Mouse (Mus musculus) thymus, postnatal 10 days (tissue): ENCODE measurements around the gene Pak3.
A peak's percentile ranks its signal among the peaks of the same experiment; 100 is the strongest.

Experiments
- DNase-seq, 2 experiments: peaks; one replicate each; pipeline ENCODE4 v3.0.0; 2021; ENCODE audit warnings: low spot score in 2 of 2

The Pak3 gene

DNA sequence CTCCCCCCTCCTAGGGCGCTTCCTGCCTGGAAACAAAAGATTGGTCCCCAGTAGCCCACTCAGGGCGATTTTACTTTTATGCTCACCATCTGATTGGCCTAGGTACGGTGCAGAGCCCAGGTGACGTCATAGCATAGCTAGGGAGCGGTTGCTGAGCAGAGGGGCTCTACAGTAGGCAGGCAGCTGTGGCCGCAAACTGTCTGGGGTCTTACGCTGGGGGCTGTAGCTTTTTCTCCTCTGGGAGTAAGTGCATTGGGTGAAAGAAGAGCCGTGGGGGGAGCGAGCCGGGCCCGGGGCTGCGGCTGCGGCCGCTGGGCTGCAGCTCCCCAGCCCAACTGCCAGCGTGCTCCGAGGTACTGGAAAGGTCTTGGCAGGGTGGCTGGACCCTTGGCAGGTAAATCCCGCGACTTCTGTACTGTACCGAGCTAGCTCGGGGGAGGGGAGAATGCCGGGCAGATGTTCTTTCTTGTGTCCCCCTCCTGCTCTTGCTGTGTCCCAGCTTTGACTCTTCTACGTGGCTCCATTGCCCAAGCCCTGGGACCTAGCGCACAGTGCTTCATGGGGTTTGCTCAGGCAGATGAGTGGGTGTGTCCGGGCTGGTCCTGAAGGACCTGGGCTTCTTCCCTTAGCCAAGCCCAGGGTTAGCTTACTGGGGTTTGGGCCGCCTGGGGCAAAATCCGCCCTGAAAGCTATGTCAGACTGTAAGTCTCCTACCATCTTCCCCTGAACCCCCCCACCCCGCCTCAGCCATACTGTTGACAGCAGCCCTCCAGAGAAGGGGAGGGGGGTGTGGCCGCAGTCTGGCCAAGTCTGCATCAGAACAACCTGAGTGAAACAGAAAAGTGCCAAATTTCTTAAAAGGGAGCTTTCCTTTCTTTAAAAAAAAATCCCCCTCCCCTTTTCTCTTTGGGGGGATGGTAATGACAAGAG lies 146.1 kb downstream of the Pak3 start:
- DNase-seq, result no peak

DNA sequence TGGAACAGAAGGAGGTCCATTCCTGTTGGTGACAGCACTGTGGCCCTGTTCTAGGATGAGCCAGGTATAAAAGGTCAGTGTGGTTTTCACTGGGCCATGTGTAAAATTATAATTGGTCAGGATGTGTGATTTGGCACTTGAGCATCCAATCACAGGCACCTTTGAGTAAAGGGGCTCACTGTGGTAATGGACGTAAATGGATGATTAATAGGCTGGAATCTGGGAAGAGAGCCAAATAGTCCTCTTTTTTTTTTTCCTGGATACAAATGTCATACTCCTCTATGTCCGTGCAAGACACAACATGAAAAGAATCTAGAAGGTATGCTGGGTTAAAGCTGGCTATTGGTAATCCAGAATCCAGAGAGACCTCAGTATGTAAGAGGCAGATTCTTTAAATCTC lies 147.4 kb downstream of the Pak3 start:
- no peak for DNase-seq

DNA sequence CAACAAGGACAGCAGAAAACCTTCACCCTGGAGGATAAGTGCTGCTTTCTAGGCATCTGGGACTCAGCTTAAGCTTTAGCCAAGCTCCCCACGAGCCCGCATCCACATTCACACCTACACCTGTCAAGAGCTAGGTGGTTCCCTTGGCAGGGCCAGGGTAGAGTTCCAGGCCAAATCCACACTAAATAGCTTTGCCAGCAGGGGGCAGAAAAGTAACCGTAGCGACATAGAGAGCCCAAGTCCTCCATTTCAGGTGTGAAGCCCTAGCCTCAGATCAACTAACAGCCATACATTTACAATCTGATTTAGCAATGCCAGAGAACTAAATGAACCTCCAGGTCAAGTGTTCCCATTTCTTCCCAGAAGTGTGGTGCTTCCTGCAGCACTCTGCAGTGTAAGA lies 148.6 kb downstream of the Pak3 start:
- DNase-seq, result no peak

DNA sequence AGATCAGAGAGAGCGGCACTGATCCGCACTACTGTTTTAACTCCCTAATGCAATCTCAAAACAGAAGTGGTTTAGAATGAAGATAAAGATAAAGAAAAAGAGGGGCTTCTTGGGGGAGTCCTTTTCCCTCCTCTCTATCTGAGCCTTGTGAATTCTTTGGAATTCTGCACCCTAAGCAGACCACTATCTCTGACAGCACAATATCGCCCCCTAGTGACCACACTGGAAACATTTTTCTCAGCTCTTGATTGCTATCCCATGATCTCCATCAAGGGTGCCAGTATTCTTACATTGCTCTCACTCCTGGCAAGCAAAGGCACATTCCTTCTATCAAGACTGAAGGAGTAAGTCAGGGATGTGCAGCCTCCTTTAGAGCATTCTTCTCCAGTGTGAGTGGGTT lies 149.9 kb downstream of the Pak3 start:
- no peak for DNase-seq

DNA sequence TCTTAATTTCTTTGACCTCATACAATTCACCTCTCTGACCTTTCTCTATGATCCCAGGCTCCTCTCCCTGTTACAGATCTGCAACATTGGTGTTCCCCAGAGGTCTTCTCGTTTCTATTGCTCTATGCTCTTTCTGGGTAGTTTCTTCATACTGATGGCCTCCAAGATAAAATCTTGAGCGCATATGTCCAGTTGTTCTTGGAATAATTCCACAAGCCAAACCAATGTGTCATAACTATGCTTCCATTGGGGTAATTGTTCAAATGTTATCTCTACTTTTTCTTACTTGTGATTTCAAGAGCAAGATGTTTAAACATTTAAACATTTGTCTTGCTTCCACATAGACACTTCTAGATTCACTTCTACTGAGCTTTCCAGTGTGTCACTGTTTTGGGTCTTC lies 160.2 kb downstream of the Pak3 start:
- no peak for DNase-seq

DNA sequence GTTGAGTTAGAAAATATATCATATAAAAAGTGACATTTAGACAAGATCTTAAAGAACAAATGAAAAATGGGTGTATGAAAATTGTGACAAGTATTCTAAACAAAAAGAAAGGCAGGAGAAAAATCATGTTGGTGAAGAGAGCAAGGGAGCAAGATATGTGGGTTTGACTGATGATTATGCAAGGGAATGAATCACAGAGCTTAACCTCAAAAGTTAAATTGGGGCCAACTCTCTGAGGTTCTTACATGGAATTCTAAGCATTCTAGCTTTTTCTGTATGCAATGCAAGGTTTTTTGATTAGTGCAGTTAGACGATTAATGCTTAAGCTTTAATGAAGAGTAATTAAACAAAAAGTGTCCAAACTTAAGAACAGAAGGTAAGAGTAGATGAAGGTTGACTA lies 203.9 kb downstream of the Pak3 start:
- DNase-seq, result no peak

DNA sequence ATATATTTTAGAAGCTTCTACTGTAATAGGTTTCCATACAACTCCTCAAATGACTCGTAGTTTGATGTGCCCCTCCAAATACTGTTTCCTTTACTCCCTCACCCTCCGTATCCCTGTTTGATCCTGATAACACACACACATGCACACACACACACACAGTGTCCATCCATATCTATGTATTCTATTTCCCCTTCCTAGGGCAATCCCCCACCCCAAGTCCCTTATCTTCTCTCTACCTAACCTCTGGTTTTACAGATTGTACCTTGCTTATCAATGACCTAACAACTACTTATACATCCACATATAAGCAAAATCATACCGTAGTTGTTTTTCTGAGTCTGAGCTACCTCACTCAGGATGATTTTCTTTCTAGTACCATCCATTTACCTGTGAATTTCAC lies 207.0 kb downstream of the Pak3 start:
- no peak for DNase-seq

DNA sequence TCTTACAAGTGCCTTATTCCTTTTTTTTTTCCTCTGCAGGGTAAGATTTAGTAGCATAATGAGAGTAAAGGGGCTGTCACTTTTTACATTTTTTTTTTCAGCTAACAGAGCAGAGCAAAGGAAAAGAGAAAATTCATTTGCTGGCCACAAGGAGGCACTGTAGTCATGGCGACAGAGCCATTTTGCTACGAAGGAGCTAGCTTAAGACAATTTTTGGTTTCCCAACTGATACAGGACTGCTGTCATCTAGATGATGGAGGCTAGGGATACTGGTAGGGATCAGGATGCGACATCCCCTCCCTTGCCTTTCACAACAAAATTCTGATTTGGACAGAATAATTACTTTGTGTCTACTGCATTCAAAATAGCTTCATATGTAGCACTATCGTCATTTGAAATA lies 217.6 kb downstream of the Pak3 start:
- DNase-seq, result peak in 1 of 2 experiments; percentile 2

DNA sequence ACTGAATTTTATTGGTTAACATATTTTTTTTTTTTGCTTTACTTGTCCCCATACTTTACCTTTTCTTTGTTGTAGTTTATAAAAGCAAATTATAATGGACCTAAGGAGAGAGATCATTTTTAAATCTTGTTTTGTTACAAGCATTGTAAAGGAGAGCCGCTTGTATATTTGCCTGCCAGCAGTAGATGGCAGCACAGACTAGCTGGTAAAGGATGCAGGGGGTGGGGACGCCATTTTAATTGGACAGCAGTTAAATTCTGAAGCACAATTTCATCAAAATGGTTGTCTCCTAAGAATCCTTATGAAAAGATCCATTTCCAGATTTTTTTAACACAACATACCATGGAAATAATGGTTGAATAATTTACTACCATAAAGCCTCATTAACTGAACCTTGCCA lies 220.8 kb downstream of the Pak3 start:
- no peak for DNase-seq

DNA sequence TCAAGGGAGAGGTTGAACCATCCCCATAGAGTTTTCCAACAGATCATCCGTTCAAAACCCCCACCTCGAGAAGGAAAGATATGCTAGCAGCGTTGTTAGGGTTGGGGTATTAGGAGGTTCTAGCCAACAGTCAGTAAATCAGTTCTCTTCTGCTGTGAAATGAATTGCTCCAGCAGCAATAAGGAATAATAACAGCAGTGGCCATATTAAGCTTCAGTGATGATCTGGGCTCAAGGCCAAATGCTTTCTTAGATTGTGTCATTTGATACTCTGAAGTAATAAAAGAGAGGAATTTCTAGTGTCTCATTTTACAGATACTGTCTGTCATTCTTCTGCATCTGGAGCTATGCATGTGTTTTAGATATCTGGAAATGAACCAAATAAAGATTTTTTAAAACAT lies 244.2 kb downstream of the Pak3 start:
- DNase-seq, result no peak

DNA sequence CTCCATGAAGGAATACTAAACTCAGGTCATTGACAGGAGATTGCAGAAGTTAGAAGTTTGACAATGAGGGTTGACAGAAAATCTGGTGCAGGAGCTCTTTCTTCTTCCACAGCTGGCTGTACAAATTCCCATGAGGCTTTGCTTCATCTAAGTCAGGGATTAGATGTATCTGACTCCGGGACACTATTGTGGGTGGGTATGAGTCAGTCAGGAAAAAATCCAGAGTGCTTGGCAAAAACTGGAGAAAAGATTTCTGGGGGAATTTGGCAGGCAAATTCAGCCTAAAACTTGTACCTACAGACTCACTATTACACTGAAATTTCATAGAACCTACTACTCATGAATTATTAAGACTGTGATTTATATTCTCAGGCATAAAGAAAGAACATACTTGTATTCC lies 297.6 kb downstream of the Pak3 start:
- DNase-seq, result no peak

DNA sequence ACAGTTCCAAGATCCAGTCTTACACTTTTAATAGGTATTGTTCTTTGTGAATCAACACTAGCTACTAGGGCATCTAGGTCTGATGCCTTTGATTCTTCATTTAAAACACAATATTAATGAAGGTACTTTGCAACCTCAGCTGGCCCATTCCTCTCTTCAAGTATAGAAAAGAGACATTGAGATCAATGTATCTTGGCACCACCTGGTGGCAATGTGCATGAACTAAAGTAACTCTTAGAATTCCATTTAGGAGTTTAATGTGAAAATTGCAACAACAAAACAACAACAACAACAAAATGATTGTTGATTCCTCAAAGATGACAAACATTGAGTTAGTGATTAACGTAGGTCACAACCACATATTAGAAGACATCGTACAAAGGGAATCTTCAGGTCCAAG lies 300.6 kb downstream of the Pak3 start:
- no peak for DNase-seq

DNA sequence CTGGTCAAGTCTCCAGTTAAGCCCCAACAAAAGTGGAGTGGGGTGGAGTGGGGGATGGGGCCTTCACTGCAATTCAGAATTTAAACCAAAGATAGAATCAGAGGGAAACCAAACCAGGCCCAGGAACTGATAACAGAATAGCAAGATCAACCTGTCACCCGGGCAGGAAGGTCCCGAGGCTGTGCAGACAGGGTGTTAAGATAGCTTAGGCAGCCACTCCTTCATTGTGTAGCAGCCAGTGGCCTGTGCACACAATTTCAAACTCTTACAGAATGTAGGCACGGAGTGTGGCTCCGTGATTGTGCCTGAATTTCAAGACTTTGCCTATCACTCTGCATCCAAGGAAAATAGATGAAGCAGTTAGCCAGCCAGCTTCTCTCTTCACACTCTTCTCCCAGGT lies 308.1 kb downstream of the Pak3 start:
- DNase-seq, result no peak

DNA sequence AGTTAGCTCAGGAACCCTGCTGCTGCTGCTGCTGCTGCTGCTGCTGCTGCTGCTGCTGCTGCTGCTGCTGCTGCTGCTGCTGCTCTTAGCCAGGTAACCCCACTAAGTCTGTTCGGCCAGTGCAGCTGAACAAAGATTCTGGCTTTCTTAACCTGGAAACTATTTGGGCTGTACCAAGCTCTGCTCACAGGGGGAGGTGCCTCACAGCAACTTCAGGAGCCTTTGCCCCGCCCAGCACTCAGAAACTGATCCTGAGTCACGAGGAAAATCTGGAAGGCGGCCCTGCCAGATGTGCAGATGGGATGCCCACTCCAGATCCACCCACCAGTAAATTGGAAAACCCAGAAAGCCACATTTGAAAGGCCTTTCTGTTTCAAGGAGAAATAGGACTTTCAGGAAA lies 308.8 kb downstream of the Pak3 start, which contains the start of gene Capn6:
TSS of gene Capn6 (minus strand) at position 203 of the 400 bp plus-strand sequence.
- DNase-seq, result no peak

DNA sequence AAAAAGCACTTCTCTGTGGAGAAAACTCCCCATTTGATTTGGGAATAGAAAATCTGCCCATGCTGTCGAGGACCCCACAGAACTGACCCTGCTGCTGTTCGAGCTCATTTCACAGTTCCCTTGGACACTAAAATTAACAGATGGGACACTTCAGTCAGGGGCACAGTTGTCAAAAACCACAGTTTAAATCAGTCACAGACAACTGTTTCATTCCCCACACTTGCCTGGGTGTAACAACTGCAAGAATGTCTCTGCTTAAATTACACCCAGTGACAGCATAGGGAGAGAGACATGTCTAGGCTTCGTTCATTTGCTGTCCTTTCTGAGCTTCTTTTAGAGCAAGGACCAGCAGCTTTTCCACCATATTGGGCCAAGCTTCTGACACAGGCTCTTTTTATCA lies 328.2 kb downstream of the Pak3 start:
- no peak for DNase-seq
